Mouse (Mus musculus): ENCODE data around the gene Abtb2. TPM values are rescaled to one million over a fixed set of nuclear protein-coding genes. Genes with fewer than 3 reads are reported as not detected.

Abtb2 gene
- total and polyA plus RNA-seq, 2 experiments from 2014 or later, result 12.3 to 45.9 TPM

- Histone ChIP-seq H3K4me3 (ENCODE audit: low read depth, low read length) (no peak overlapping the region), H3K4me1 (ENCODE audit: control insufficient read depth, insufficient read depth) (peaks cover 80% of the 10 kb centered on the region), H3K9me3 (replicated peaks; ENCODE audit: control insufficient read depth, low read length) (no peaks in the 10 kb centered on the region), H3K36me3 (replicated peaks; ENCODE audit: control insufficient read depth, insufficient read depth, low read length) (no peaks in the 10 kb centered on the region), H3K9ac (replicated peaks; ENCODE audit: low read depth, low read length) (no peak overlapping the region), H3K4me2 (ENCODE audit: low read depth, low read length) (no peak overlapping the region), H3K27me3 (ENCODE audit: control insufficient read depth, insufficient read depth, low read length) (no peaks in the 10 kb centered on the region), H3K27ac (ENCODE audit: low read depth) (no peak overlapping the region)
- DNase-seq (ENCODE audit: low spot score), result no peak
- ATAC-seq (ENCODE audit: insufficient read depth, low read depth), result no peak
- TF ChIP-seq EP300 (IDR thresholded peaks at IDR 0.05; ENCODE audit: low read depth) (no peak), CTCF (IDR thresholded peaks at IDR 0.05; ENCODE audit: low read depth) (no peak)
Measured at GRCm38 (mm10) chr2:103584093-103584492, 18.0 kb downstream of the Abtb2 start.

GRCm38 (mm10) chr2:103586423-103586822 is 20.3 kb downstream of the Abtb2 start:
- H3K9ac ChIP-seq (replicated peaks; ENCODE audit: low read depth, low read length), result no peak overlapping the region
- DNase-seq (ENCODE audit: low spot score) (no peak), ATAC-seq (ENCODE audit: insufficient read depth, low read depth) (no peak)
- TF ChIP-seq CTCF (IDR thresholded peaks at IDR 0.05; ENCODE audit: low read depth) (no peak), EP300 (IDR thresholded peaks at IDR 0.05; ENCODE audit: low read depth) (no peak)
- no peak overlapping the region for H3K4me2 ChIP-seq (ENCODE audit: low read depth, low read length)
- WGBS, result 85% methylated on average over 3 of the region's 3 CpGs
- H3K9me3 ChIP-seq (replicated peaks; ENCODE audit: control insufficient read depth, low read length), result no peaks in the 10 kb centered on the region
- peaks cover 79% of the 10 kb centered on the region for H3K4me1 ChIP-seq (ENCODE audit: control insufficient read depth, insufficient read depth)
- H3K36me3 ChIP-seq (replicated peaks; ENCODE audit: control insufficient read depth, insufficient read depth, low read length), result no peaks in the 10 kb centered on the region
- no peak overlapping the region for H3K27ac ChIP-seq (ENCODE audit: low read depth)
- H3K4me3 ChIP-seq (ENCODE audit: low read depth, low read length), result no peak overlapping the region
- no peaks in the 10 kb centered on the region for H3K27me3 ChIP-seq (ENCODE audit: control insufficient read depth, insufficient read depth, low read length)

- 65% methylated on average over 5 of the region's 5 CpGs for WGBS
- Histone ChIP-seq H3K36me3 (replicated peaks; ENCODE audit: control insufficient read depth, insufficient read depth, low read length) (no peaks in the 10 kb centered on the region), H3K27me3 (ENCODE audit: control insufficient read depth, insufficient read depth, low read length) (no peaks in the 10 kb centered on the region), H3K4me3 (ENCODE audit: low read depth, low read length) (no peak overlapping the region), H3K27ac (ENCODE audit: low read depth) (peak overlapping the region; percentile 17), H3K9ac (replicated peaks; ENCODE audit: low read depth, low read length) (no peak overlapping the region), H3K9me3 (replicated peaks; ENCODE audit: control insufficient read depth, low read length) (no peaks in the 10 kb centered on the region), H3K4me1 (ENCODE audit: control insufficient read depth, insufficient read depth) (peaks cover 78% of the 10 kb centered on the region), H3K4me2 (ENCODE audit: low read depth, low read length) (no peak overlapping the region; the same call in 1 of the 2 replicates)
- TF ChIP-seq CTCF (IDR thresholded peaks at IDR 0.05; ENCODE audit: low read depth) (no peak), EP300 (IDR thresholded peaks at IDR 0.05; ENCODE audit: low read depth) (no peak)
- DNase-seq (ENCODE audit: low spot score), result no peak
- no peak for ATAC-seq (ENCODE audit: insufficient read depth, low read depth)
Measured at GRCm38 (mm10) chr2:103588776-103589175, 22.7 kb downstream of the Abtb2 start.

GRCm38 (mm10) chr2:103589400-103589799 is 23.3 kb downstream of the Abtb2 start:
- DNase-seq (ENCODE audit: low spot score) (no peak), ATAC-seq (ENCODE audit: insufficient read depth, low read depth) (no peak)
- Histone ChIP-seq H3K4me2 (ENCODE audit: low read depth, low read length) (no peak overlapping the region; the same call in 1 of the 2 replicates), H3K4me3 (ENCODE audit: low read depth, low read length) (no peak overlapping the region), H3K27ac (ENCODE audit: low read depth) (peak overlapping the region; percentile 17), H3K9ac (replicated peaks; ENCODE audit: low read depth, low read length) (no peak overlapping the region), H3K4me1 (ENCODE audit: control insufficient read depth, insufficient read depth) (peaks cover 71% of the 10 kb centered on the region), H3K27me3 (ENCODE audit: control insufficient read depth, insufficient read depth, low read length) (no peaks in the 10 kb centered on the region), H3K9me3 (replicated peaks; ENCODE audit: control insufficient read depth, low read length) (no peaks in the 10 kb centered on the region), H3K36me3 (replicated peaks; ENCODE audit: control insufficient read depth, insufficient read depth, low read length) (no peaks in the 10 kb centered on the region)
- TF ChIP-seq CTCF (IDR thresholded peaks at IDR 0.05; ENCODE audit: low read depth), result no peak
- TF ChIP-seq EP300 (IDR thresholded peaks at IDR 0.05; ENCODE audit: low read depth), result no peak
- WGBS, result 16% methylated on average over 4 of the region's 4 CpGs

- Histone ChIP-seq H3K36me3 (replicated peaks; ENCODE audit: control insufficient read depth, insufficient read depth, low read length) (no peaks in the 10 kb centered on the region), H3K27ac (ENCODE audit: low read depth) (no peak overlapping the region), H3K4me1 (ENCODE audit: control insufficient read depth, insufficient read depth) (peaks cover 78% of the 10 kb centered on the region), H3K4me2 (ENCODE audit: low read depth, low read length) (no peak overlapping the region), H3K27me3 (ENCODE audit: control insufficient read depth, insufficient read depth, low read length) (no peaks in the 10 kb centered on the region), H3K9me3 (replicated peaks; ENCODE audit: control insufficient read depth, low read length) (no peaks in the 10 kb centered on the region), H3K9ac (replicated peaks; ENCODE audit: low read depth, low read length) (no peak overlapping the region), H3K4me3 (ENCODE audit: low read depth, low read length) (no peak overlapping the region)
- no peak for TF ChIP-seq EP300 (IDR thresholded peaks at IDR 0.05; ENCODE audit: low read depth)
- TF ChIP-seq CTCF (IDR thresholded peaks at IDR 0.05; ENCODE audit: low read depth), result no peak
- DNase-seq (ENCODE audit: low spot score), result no peak
- 72% methylated on average over 7 of the region's 7 CpGs for WGBS
- ATAC-seq (ENCODE audit: insufficient read depth, low read depth), result no peak
Measured at GRCm38 (mm10) chr2:103590645-103591044, 24.5 kb downstream of the Abtb2 start.
